Mouse (Mus musculus): ENCODE data around the gene Atxn1.

Atxn1 gene

GRCm38 (mm10) chr13:45590898-45591297 is 373.9 kb downstream of the Atxn1 start:
- DNase-seq (ENCODE audit: low spot score in 2 of 2): no peak

GRCm38 (mm10) chr13:45583061-45583460 is 381.7 kb downstream of the Atxn1 start:
- DNase-seq (ENCODE audit: low spot score in 2 of 2): no peak

DNA sequence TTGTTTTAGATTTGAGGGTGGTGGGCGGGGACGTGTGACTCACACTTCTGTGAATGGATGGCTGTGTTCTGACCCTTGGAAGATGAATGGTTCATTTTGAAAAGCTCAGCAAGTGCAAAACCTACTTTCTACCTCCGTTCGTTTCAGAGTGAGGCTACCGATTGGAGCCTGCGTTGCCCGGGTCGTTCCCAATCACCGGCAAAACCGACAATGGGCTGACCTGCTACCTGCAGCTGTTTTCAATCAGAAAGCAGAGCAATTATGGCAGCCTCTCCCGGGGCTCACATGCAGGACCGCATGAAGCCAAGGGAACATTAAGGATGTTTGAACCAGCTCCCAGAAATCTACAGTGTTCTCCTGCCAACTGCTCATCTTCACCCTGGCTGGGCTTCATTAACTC is 382.5 kb downstream of the Atxn1 start:
- no peak for DNase-seq (ENCODE audit: low spot score in 2 of 2)

DNA sequence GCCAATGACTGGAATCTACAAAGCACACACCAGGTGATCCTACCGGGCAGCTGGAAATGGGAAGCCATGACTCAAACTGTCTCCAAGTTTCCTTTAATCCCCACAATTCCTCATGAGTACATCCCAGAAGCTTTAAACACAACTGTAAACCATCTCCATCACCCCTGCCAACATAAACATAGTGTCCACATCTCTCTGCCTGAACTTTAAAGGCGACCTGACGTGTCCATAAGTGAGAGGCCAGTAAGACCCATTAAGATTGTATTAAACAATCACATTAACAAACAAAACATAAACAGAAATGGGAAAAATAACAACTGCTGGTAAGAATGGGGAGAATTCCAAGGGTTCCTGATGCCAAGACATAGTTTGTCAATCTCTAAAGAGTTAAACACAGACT is 385.1 kb downstream of the Atxn1 start:
- no peak for DNase-seq (ENCODE audit: low spot score in 2 of 2)

DNA sequence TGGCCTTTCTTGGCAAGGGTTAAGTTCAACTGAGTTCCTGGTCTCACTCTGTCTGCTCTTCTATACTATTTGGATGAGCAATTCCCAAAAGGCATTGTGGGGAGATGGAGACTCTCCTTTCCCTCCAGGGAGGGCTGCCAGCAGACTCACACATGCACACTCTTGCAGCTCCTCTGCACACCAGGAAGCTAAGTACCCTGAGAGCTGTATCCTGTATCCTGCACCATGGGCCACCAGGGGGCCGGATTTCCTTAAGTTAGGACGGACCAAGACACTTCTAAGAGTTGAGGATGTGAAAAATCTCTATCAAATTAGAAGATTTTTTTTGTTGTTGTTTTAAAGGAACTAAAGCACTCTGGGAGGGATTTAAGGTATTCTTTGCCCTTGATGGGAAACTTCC is 387.0 kb downstream of the Atxn1 start:
- no peak for DNase-seq (ENCODE audit: low spot score in 2 of 2)

- no peak for DNase-seq (ENCODE audit: low spot score in 2 of 2)
These were observed 387.4 kb downstream of the Atxn1 start for GRCm38 (mm10) chr13:45577366-45577765.

DNA sequence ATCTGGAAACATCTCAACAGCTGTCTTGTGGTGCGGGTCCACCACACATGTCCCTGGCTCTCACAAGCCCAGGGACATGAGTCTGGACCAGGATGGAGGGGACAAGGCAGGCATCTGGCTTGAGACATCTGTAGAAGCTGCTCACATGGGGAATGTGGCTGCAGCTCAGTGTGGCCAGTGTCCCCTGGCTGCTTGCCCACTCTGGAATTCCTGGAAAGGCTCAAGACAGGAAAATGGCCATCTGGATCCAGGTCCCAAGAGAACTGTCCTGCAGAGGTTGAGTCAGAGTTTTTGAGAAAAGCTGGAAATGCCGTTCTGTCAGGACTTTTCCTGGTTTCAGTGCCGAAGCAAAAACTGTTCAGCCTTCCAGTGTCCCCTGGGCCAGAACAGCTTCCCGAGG is 388.6 kb downstream of the Atxn1 start:
- DNase-seq (ENCODE audit: low spot score in 2 of 2): no peak

DNA sequence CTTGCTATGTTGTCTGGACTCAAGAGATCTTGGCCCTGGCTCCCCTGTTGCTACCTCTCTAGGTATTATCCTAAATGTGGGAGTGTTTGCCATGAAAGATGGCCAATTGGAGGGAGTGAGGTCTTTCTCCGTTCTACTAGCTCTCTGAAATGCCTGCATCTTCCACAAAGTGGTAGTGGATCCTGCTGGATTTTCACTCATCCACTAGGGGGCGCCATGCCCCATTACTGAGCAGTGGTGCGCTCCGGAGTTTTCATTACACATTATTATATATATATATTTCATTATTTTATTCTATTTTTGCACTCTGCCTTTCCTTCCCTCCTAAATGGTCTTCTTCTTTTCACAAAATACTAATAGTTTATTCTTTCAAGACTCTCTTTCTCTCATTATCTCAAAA is 392.0 kb downstream of the Atxn1 start:
- peak; percentile 11 to 40 for DNase-seq (ENCODE audit: low spot score in 2 of 2)

- DNase-seq (ENCODE audit: low spot score in 2 of 2): peak; percentile 39 to 71
These were observed 393.0 kb downstream of the Atxn1 start for GRCm38 (mm10) chr13:45571795-45572262.

- DNase-seq (ENCODE audit: low spot score in 2 of 2): no peak
These were observed 394.9 kb downstream of the Atxn1 start for GRCm38 (mm10) chr13:45569932-45570331.

DNA sequence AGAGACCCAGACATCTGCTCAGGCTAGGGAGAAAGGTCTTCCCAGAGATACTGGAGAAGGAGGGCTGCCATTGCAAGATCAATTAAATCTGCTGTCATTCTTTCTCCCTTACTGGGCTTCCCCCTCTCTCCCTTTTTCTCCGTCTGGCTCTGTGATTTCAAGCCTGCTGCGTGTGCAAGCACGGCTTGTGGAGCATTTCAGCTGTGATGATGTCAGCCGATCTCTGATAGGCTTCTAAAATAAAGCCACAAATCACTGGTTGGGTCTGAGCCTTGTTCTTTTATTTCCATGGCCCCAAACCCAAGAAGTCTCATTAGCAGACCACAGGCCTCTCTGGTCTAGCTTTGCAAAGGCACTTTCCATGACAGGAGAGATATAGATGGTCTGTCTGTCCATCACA is 399.9 kb downstream of the Atxn1 start:
- no peak for DNase-seq (ENCODE audit: low spot score in 2 of 2)

- no peak for DNase-seq (ENCODE audit: low spot score in 2 of 2)
These were observed 402.8 kb downstream of the Atxn1 start for GRCm38 (mm10) chr13:45562011-45562410.

DNA sequence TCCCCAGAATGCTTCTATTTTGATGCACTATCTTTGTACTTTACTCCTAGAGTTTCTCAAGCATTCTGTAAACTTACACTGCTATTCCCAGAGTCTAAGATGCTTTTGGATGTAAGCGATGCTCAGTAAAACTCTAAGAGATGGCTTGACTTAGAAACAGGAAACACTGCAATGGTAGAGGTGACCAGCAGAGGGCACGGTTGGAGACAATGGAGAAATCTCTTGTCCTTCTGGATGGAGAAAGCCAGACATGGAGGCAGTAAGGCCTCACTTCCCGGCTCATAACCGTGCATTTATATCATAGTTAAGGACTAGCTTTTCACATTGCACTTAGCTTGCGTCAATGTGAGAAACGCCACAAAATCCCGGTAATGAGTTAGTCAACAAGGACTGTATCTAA is 404.3 kb downstream of the Atxn1 start:
- DNase-seq (ENCODE audit: low spot score in 2 of 2): no peak

DNA sequence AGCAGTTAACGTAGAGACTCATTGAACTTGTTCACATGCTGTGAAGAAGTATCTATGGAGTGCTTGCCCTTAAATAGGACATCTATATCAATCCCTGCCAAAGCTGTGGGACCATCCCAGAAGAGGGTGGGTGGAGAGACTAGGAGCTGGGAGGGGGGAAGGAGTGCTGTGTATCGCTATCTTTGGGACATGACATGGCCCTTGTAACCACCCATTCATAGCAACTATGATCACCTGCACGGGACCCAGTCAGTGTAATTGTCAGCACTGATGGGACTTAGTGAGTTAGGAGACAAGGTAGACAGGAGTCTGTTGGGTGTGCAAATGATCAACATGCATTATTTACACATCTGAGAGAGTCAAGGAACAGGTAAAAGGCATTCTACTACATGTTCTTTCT is 405.6 kb downstream of the Atxn1 start:
- no peak for DNase-seq (ENCODE audit: low spot score in 2 of 2)

- DNase-seq (ENCODE audit: low spot score in 2 of 2): no peak
These were observed 406.4 kb downstream of the Atxn1 start for GRCm38 (mm10) chr13:45558367-45558766.

- no peak for DNase-seq (ENCODE audit: low spot score in 2 of 2)
These were observed 411.1 kb downstream of the Atxn1 start for GRCm38 (mm10) chr13:45553674-45554073.

- DNase-seq (ENCODE audit: low spot score in 2 of 2): no peak
These were observed 417.3 kb downstream of the Atxn1 start for GRCm38 (mm10) chr13:45547549-45547948.

DNA sequence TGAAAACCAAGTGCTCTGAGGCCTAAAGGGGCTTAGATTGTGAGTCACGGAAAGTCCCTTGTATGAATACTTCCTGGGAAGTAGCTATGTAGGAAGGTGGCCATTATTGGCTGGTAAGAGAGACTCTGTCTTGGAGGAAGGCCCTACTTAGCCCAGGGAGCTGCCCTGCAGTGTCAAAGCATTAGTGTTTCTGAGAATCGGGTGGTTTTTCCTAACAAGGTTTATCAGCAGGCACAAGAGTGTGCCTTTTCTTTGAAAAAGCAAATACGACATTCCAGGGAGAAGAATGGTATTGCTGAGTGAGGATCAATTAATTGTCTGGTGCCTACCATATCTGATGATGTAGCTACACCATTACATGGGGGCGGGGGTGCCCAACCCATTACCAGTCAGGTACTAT is 417.9 kb downstream of the Atxn1 start:
- no peak for DNase-seq (ENCODE audit: low spot score in 2 of 2)

GRCm38 (mm10) chr13:45545974-45546373 is 418.8 kb downstream of the Atxn1 start:
- no peak for DNase-seq (ENCODE audit: low spot score in 2 of 2)

GRCm38 (mm10) chr13:45539205-45539568 is 425.6 kb downstream of the Atxn1 start:
- DNase-seq (ENCODE audit: low spot score in 2 of 2): peak; percentile 31 to 41

DNA sequence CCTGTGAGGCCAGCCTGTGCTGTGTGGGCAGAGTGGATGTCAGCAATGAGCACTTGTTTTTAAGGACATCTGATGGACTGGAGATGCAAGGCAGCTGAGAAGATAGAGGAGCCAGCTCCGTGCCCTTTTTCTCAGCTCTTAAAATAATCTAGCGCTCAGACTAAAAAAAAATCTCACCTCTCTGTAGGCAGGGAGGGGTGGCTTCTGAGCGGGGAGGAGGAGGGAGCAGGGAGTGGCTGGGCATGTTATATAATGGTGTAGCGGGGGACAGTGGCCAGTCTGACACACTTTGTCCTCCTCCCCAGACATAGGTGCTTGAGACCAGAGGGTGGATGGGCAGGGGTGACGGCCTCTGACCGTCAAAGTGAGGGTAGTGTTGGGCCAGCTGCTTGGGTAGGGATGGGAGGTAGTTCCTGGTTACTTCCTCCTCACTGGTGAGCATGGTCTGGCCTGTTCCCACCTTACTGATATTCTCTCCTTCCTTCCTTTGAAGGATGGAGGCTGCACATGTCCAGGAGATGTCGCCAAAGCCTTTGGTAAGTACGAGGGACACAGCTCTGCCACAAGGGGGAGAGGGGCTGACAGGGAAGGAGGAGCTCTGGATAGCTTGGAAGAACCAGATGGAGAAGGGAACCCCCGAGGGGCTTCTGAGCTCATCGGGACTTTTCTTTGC is 426.1 kb downstream of the Atxn1 start:
- DNase-seq (ENCODE audit: low spot score in 2 of 2): peak in 1 of 2 experiments; percentile 7

DNA sequence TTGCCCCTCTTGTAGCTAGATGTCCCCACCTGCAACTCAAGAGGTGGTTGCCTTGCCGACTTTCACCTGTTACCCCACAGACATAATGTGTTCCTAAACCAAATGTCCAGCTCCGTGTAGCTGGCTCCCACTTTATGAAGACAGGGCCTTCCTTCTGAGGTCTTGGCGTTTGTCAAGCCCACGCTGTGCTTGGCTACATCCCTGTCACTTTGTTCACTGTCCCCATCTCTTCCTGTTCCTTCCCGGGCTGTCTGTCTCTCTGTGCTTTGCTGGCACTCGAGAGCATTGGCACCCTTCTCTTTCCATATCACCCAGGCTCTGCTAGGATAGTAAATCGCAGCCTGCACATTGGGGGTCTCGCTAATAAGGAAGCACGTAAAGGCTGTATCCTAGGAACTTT is 426.7 kb downstream of the Atxn1 start:
- DNase-seq (ENCODE audit: low spot score in 2 of 2): no peak

DNA sequence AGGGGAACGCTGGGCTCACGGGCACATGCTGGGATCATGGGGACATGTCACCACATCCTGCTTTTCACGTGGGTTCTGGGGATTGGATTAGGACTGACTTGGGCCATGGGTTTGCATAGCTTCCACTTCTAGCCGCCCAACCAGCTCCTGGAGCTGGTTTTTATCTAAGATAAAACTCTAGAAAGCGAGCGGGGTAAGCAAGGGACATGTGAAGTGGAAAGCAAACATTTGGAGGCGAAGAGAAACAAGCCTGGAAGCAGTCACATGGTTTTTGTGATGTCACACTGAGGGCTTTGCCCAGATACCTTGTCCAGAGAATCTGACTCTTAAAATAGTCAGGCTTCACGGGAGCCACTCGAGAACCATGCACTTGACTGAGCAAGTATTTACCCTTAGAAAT is 427.7 kb downstream of the Atxn1 start:
- no peak for DNase-seq (ENCODE audit: low spot score in 2 of 2)
